Mouse (Mus musculus) monocyte, adult 2 months (primary cell): ENCODE measurements around the gene Bpi.

Source experiments
- DNase-seq, 2 experiments: peaks; one replicate each; pipeline ENCODE4 v3.0.0; 2022; ENCODE audit warnings: low spot score in 2 of 2, low read depth in 1 of 2

The Bpi gene

GRCm38 (mm10) chr2:158242170-158242896, 15.6 kb upstream of the Bpi start:
- no peak for DNase-seq

DNA sequence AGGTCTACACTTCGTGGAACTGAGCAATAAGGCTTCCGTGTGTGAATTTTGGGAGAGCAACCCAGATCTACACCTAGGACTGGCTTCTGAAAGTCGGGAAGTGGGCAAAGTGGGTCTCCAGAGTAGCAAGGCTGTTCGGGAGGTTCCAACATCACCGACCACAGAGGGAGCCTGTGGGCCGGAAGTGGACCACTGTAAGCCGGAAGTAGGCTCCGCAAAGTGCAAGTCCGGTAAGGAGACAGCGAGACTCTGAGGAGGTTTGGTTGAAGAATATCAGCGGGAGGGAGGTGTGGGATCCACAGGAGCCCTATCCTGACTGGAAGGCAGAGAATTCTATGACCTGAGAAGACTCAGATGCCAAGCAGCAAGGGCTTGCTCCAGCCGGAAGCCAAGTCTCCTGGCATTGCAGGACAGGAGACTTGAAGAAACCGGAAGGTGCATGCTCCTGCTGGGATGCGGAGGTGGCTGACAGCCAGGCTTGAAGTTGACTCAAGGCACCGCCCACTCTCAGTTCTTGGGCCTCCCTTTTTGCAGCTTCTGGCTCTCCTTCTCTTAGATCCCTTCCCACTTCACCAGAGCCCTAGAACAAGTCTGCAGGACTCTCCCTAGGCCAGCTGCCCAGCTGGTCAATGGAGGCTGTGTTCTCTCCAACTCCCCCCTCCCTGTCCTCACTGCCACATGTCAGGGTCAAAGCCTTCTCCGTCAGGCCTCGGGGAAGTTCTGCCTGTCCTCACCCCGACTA, 14.6 kb upstream of the Bpi start:
- DNase-seq = no peak

DNA sequence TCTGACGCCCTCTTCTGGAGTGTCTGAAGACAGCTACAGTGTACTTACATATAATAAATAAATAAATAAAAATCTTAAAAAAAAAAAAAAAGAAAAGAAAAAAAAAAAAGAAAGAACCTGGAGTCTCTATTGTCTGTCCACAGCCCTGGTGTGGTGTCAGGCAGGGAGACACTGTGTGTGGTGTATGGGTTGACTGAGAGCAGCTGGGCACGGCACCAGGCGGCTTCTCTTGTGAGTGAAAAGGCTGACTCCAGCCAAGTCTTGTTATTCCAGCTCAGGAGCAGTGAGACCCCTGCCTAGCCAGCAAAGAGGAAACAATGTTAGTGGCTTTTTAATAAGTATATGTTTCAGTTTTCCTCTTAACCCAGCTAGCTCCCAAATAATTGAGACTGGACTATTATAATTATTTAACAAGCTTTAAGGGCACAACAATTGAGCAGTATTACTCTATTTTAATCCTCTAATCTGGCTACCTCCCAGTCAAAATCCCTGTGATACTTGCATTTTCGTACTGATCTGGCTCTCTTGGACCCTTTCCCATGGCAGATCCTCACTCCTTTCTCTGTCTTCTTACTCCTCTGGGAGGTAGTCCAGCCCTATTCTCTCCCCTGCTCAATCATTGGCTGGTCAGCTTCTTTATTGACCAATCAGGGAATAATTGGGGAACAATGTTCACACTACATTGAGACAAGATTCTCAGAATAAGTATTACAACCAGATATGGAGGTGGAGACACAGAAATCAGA, 12.6 kb upstream of the Bpi start:
- no peak for DNase-seq

- no peak for DNase-seq
Measured at GRCm38 (mm10) chr2:158247852-158248251, 10.0 kb upstream of the Bpi start.

GRCm38 (mm10) chr2:158248318-158248717, 9.6 kb upstream of the Bpi start:
- no peak for DNase-seq

- DNase-seq = no peak
Measured at GRCm38 (mm10) chr2:158250558-158250957, 7.3 kb upstream of the Bpi start.

- DNase-seq = no peak
Measured at GRCm38 (mm10) chr2:158253806-158254205, 4.1 kb upstream of the Bpi start.

DNA sequence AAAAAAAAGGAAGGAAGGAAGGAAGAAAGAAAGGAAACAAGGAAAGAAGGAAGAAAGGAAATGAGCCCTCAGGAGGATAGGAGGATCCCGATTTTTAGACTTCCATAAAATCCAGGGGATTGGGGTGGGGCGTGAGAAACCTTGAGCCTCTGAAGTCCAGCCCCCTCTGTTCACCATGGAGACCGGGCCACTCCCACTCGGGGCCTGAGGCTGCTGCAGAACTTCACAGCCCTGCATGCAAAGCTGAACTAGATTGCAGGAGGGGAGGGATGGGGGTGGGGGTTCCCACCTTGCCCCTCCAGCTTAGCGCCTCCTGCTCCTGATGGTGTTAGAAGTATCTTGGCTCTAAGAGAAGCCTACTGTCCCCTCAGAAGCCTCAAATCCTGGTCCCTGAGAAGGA, 1.0 kb upstream of the Bpi start:
- no peak for DNase-seq

- DNase-seq = peak; percentile 5 to 28
Measured at GRCm38 (mm10) chr2:158258781-158259180, 887 bp downstream of the Bpi start.

DNA sequence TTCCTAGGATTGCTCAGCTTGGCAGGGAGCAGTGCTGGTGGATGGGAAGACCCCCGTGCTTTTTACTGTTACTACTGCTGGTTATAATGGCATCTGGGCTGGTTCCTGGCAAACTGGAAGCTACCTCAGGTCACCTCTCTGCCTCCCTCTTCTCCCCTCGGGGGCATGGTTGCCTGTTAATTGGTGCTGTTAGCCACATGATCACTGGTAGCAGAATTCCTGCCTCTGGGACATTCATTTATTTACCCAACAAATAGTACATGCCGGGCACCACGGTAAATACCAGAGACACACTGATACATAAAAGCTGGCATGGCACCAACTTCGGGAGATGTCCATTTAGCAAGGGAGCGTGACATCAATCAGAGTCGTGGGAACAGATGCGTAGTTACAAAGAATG, 1.6 kb downstream of the Bpi start:
- no peak for DNase-seq

DNA sequence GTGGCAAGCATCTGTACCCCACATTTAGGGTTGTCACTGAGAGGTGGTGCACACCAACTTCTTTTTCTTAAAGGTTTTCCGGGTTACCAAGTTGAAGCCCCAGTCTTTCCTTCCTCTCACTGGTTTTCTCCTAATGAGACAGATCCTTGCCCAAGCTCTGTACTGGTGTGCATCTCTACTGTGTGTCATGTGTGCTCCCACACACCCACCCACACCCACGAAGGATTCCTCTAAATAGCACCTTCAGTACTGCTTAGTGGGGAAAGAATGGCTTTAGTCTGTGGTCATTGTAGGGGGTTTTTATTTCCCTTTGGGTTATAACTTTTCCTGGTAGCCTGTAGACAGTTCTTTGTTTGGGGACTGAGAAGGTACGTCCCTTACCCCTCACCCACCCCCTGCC, 7.0 kb downstream of the Bpi start:
- no peak for DNase-seq

DNA sequence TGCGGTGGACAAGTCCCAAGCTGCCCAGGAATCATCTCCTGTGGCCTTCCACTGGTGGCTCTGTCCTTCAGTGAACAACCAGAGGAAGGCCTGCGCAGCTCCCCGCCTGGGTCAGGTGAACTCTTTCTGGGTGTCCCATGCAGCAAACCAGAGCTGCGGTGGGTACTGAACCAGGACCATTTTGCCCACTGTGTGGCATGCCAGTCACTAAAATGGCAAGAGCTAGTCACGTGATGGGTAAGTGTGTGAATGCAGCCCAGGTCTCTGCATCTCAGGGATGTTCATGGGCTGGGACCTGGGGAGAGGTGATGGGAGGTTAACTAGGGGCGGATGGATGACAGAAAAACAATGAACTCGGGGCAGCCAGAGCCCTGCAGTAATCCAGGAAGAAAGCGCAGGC, 12.1 kb downstream of the Bpi start:
- DNase-seq = no peak

GRCm38 (mm10) chr2:158273646-158274045, 15.8 kb downstream of the Bpi start:
- DNase-seq = no peak

- no peak for DNase-seq
Measured at GRCm38 (mm10) chr2:158275349-158275748, 17.5 kb downstream of the Bpi start.

- no peak for DNase-seq
Measured at GRCm38 (mm10) chr2:158275811-158276210, 17.9 kb downstream of the Bpi start.

GRCm38 (mm10) chr2:158276451-158276850, 18.6 kb downstream of the Bpi start:
- no peak for DNase-seq

- no peak for DNase-seq
Measured at GRCm38 (mm10) chr2:158276878-158277277, 19.0 kb downstream of the Bpi start.

GRCm38 (mm10) chr2:158279656-158280055, 21.8 kb downstream of the Bpi start:
- no peak for DNase-seq

GRCm38 (mm10) chr2:158281497-158282205, 23.8 kb downstream of the Bpi start:
- no peak for DNase-seq

DNA sequence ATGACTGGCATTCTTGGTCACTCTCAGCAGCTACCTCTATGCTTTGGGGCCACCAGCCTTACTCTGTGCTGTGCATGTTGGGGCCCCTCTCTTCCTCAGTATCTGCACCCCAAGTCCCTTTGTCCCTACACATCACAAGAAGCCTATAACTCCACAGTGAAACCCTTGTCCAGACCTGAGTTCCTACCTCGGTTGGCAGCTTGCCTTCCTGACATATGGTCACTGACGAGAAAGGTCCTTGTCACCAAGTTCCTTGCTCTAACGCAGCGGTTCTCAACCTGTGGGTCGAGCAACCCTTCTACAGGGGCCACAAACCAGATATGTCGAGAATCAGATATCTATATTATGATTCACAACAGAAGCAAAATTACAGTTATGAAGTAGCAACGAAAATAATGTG, 25.2 kb downstream of the Bpi start:
- no peak for DNase-seq

GRCm38 (mm10) chr2:158283771-158284170, 25.9 kb downstream of the Bpi start:
- DNase-seq = no peak
